Mouse (Mus musculus) spleen, adult 2 months (tissue): ENCODE data around the gene Dst.

ENCODE experiments used
- CTCF ChIP-seq: fragments of 200-500 bp; IDR thresholded peaks from 2 replicates; pipeline ENCODE4 v1.5.1; 2011; ENCODE audit warnings: mild to moderate bottlenecking, inconsistent platforms; ENCODE audit not compliant: insufficient read depth, insufficient read length, insufficient replicate concordance; ENCODE audit errors: extremely low read depth
- POLR2A ChIP-seq: fragments of 200-500 bp; IDR thresholded peaks from 2 replicates; pipeline ENCODE4 v1.6.1; 2011; ENCODE audit warnings: low read depth, low read length, inconsistent platforms

DNA sequence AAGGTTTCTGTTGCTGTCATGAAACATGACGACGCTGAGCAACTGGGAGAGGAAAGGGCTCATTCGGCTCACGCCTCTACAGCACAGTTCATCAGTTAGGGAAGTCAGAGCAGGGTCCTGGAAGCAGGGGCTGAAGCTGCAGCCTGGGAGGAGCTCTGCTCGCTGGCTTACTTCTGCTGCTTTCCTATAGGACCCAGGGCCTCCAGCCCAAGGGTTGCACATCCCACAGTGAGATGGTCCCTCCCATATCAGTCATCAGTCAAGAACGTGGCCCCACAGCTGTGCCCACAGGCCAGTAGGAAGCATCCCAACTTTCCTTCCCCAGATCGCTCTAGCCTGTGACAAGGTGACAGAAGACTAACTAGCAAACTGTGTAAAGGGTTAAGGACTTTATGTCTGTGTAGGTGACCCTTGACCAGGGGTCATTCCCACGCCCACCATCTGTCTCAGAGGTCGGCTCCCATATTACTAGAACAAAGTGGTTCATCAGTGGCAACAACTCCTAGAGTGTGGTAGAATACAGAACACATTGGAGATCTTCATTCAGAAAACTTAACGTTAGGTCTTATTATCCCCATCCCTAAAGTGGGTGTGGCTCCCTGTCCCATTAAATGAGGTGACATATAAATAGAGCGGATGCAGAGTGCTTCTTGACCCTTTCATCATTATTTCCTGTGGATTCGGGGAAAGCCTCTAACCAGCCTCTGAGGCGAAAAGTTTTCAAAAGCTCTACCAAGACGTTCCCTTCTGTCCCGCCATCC is 219.9 kb downstream of the Dst start:
- TF ChIP-seq POLR2A (no peak), CTCF (no peak)
